Mouse (Mus musculus) hindlimb bud, embryonic 11.5 days (tissue): ENCODE results near the gene Canx.
A peak's percentile ranks its signal among the peaks of the same experiment; 100 is the strongest.
"Not testable (repeated sequence)": the region's sequence is repeated elsewhere in the genome, so short reads cannot be mapped to it uniquely, and the experiment has no call there.

Experiments
- DNase-seq: peaks from one replicate; pipeline ENCODE4 v3.0.0-alpha.2; 2012; ENCODE audit warnings: low read depth, low spot score; ENCODE audit errors: extremely low spot score

Canx gene

DNA sequence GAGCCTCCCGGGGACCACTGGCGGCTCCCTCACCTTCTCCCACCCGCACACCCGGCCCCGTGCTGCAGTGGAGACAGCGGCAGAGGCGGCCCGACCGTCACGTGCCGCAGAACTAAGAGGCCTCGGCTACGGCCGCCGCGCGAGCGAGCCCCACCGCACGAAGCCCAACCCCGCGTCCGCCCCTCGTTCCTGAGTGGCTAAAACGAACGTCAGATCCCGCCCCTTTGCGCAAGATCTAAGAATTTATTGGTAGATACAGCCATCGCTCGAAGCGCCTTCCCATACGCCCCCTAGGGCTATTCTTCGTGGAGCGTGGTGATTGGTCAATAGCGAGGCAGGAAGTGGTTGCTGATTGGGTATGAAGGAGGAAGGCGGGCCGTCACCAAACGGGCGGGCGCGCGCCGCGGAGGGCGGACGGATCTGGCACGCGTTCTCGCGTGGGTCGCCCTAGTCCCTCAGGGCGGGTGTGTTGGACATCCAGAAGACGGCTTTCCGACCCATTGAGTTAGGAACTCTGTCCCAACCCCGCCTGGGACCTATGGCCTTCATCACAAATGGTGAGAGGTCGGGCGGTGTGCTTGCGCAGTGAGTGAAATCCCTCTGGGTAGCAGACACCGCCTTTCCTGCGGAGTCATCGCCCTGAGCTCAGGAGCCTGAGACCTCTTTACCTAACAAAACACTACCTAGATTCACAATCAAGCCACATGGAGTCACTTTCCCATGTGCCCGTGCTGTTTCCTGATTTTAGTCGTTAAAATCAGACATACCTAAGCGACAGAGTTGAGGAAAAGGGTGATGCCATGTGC lies at the start of gene Canx:
Gene Canx, minus strand, starts transcription at position 178 of the 806 bp plus-strand sequence.
- DNase-seq = peak; percentile 100

DNA sequence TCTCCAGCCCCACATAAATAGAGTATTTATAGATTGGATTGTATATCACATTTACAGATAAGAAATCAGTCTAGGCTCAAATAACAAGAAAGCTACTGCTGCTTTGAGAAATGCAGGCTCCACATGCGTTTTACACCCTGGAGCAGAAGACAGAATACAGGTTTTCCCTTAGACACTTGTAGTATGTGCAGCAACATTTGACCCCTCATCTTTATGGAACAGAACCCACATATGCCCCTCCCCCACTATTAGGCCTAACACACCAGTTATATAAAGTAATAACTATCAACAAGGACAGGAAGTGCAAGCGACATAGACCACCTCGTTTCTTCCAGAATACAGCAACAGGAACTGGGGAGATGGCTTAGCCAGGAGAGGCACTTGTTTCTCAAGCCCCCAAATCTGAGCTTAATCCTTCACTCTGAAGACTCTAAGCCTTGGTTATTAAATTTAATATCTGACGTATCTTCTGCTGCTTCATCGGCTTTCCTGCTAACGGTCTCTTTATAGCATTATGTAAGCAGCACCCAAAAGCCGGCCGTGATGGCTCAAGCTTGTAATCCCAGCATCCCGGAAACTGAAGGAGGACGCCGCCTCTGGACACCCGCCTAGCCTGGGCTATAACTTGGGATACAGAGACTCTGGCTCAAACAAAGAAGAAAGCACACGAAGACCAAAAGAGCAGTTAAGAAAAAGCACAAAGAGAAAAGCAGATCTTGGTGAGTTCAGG lies 49.0 kb upstream of the Canx start:
- no peak for DNase-seq

GRCm38 (mm10) chr11:50373621-50374020 lies 48.1 kb upstream of the Canx start:
- DNase-seq = no peak

DNA sequence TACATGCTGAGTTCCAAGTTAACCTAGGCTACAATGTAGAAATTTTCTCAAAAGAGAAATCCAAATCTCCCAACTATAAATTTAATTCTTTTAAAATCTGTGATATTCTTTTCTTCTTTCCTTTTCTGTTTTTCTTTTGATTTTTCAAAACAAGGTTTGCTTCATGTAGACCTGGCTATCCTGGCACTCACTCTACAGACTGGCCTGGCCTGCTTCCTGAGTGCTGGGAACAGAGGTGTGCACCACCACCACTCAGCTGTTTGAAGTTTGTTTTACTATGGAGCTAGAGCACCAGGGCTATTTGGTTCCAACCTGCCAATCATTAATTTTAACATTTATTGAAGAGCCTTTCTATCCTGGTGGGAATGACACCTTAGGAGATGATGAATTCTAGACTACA lies 47.6 kb upstream of the Canx start:
- no peak for DNase-seq

DNA sequence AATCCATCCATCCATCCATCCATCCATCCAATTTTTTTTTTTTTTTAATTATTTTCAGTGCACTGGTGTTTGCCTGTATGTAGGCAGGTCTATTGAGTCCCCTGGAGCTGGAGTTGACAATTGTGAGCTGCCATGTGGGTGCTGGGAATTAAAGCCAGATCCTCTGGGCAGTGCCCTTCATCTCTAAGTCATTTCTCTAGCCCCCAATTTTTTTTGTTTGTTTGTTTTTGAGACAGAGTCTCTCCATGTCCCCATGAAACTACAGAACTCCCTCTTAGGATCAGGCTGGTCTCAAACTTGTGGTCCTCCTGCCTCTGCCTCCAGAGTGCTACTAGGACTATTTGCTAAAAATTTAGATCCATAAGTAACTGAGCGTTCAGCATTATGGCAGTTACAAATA lies 46.4 kb upstream of the Canx start:
- no peak for DNase-seq

GRCm38 (mm10) chr11:50371399-50371841 lies 45.9 kb upstream of the Canx start:
- DNase-seq = no peak

GRCm38 (mm10) chr11:50370969-50371368 lies 45.5 kb upstream of the Canx start:
- DNase-seq = no peak

GRCm38 (mm10) chr11:50369360-50369911 lies 44.0 kb upstream of the Canx start:
- no peak for DNase-seq

DNA sequence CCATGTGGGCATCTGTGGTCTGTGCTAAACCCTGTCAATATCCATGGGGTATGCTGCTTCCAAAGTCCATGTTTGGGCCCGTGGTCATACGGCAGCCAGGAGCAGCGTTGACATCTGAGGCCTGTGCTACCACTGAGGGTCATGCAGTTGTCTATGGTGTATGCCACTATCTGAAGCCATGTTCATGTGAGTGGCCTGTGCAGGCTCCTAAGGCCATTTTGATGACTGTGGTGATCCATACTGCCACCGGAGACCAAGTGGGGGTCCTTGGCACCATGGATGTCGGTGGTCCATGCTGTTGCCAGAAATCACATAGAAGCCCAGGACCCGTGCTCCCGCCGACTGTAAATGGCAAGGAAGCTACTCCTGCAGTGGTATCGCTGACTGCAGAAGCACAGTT lies 42.1 kb upstream of the Canx start:
- no peak for DNase-seq

- DNase-seq = no peak
Measured at GRCm38 (mm10) chr11:50365322-50365721, 39.8 kb upstream of the Canx start.

- DNase-seq = no peak
Measured at GRCm38 (mm10) chr11:50364548-50364947, 39.1 kb upstream of the Canx start.

GRCm38 (mm10) chr11:50361282-50361681 lies 35.8 kb upstream of the Canx start:
- DNase-seq = not testable (repeated sequence)

DNA sequence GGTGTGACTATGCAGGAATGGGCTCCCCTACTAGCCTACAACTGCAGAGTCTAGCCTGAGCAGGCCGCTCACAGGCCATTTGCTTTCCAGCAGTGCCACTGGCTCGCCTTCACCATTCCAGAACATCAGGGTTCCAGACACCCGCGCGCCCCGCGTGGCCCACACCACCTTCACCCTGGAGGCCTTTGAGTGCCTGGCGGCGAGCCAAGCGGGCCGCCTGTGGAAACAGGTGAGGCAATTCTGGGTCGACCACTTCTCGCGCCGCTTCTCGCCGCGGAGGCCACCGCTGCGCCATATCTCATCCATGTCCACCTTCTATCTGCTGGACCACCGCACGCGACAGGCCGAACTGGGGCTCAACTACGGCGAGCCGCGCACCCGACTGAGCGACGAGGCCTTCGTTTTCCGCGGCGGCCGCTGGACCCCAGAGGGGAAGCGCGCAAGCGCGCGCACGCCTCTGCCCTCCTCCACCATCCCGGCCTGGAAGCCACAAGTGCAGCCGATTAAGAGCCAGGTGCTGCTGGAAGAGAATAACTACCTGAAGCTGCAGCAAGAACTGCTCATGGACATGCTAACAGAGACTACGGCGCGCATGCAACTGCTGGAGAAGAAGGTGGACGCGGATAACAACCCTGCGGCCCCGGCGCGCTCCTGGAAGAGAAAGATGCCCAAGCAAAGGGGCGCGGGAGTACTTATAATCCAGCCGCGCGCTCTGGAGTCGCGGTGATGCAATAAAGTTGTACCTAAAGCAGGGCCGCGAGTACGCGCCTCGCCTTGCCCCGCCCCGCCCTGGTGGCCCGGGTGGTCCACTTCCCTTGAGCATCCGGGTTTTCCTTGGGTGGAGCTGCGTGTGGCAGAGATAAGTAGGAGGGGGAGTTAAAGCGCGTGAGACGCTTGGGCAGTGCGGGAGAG lies 33.7 kb upstream of the Canx start:
- DNase-seq = no peak

- no peak for DNase-seq
Measured at GRCm38 (mm10) chr11:50355395-50355794, 29.9 kb upstream of the Canx start.

DNA sequence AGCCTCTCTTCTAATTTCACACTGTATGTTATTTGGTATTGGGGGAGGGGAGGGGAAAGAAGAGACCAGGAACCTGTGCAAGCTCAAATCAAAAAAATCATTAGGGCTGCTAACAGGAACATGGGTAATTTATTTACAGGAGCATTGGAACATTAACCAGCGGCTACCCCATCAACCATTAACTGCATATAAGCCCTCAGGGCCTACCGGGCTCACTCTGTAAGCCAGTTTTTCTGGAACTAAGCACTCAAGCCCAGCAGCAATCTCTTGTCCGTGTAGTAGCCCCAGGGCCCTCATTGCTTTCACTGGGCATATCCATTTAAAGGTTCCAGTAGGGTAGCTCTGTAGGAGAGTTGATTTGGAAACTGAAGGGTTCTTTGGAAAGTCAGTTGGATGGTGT lies 29.4 kb upstream of the Canx start:
- DNase-seq = no peak

DNA sequence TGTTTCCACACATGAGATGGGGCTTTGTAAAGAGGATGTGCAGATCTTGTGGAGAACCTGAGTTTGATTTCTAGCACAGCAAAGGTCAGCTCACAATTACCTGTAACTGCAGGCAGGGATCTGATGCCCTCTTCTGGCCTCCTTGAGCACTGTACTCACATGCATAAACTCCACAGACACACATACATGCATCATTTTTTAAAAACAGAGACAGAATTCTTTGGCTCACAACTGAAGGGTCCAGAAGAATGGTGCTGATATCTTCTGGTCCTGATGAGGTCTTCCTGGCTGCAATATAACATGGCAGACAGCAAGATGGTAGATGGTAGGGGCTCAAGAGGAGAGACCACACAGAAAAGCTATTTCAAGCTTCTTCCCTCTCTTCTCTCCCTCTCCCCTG lies 28.7 kb upstream of the Canx start, which contains the start of gene Cby3:
Gene Cby3, plus strand, starts transcription at position 301 of the 400 bp plus-strand sequence.
- no peak for DNase-seq

DNA sequence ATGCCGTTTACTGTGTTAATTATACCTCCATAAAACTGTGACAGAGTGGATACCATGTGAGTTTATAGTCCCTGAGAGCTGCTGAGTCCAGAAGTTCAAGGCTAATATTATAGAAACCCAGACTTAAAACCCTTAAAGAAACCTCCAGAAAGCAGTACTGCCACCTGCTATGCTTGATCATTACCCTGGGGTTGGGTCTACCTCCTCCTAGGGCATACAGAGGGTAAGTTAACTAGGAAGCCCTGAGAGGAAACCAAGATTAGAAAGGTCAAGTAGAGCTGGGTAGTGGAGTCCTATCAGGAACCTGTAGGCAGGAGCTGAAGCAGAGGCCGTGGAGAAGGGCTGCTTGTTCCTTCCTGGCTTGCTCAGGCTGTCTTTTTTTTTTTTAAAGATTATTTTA lies 26.7 kb upstream of the Canx start:
- DNase-seq = no peak

DNA sequence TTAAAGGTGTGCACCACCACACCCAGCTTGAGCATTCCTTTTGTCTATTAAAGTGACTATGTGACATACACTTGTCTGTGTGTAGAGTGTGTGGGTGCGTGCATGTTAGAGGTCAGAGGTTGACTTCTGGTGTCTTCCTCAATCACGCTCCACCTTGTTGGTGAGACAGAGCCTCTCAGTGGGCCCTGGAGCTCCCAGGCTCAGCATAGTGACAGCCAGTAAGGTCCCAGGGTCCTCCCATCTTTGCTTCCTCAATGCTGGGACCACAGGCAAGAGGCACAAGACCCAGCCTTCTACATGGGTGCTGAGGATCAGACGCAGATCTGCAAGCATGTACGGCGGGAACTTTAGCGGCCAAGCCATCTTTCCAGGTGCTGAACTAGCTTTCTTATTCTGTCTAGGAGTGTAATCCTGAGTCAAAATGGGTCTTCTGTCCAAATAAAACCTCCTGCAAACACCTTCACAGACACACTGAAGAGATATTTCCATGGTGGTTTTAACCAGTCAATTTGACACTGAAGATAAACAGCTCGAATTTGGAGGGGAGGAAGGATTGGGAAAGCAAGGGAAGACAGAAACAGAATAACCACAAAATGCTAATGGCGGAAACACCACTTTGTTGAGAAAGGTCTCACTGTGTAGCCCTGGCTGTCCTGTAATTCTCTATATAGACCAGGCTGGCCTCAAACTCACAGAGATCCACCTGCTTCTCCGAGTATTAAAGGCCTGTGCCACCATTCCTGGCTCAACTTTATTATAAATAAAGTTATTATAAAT lies 21.0 kb upstream of the Canx start:
- DNase-seq = no peak

DNA sequence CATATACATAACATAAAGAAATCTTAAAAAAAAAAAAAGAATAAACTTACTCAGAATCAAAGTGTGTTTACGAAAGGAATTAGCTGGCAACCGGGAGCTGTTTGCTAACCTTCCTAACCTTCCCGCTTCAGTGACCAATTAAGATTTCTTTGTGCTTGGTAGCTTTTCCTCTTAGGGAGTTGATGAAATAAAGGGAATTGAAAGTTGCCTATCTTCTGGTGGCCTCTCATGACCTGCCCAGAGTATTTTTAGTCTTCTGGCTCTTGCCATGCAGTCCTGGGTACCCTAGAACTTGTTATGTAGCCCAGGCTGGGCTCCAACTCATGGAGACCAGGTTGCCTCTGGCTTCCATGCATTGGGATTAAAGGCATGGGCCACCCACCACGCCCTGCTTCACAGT lies 20.0 kb upstream of the Canx start:
- no peak for DNase-seq

GRCm38 (mm10) chr11:50336891-50337290 lies 11.4 kb upstream of the Canx start:
- DNase-seq = no peak
